Mouse (Mus musculus): ENCODE results near the gene Dr1.

DNA sequence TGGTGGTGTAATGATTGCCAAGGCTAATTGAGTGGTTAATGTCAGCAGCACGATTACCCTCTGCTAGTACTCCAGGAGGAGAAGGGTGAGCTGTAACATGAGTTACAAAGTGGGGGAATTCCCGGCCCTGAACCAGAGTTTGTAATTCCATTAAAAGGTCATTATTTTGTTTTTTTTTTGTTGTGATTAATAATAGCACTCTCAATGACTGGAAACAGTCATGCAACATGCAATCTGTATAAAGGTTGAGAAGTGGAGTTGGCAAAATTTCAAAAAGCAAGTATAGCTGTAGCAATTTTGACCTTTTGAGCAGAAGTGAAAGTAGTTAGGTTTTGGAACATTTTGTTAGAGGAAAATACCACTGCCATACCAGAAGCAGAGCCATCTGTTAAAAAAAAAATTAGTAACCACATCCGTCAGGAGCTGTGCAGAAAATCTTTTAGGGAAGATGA lies 22.4 kb upstream of the Dr1 start:
- TF ChIP-seq CTCF (IDR thresholded peaks at IDR 0.05) (no peak), EP300 (IDR thresholded peaks at IDR 0.05) (peak; percentile 47; the same call in 1 of the 2 replicates)

All from lung, postnatal 0 days (tissue).